Mouse (Mus musculus) cortical plate, adult 2 months (tissue): ENCODE data around the gene Fam3a. TPM values are rescaled to one million over a fixed set of nuclear protein-coding genes. Genes with fewer than 3 reads are reported as not detected.
A peak's percentile ranks its signal among the peaks of the same experiment; 100 is the strongest.
"Not testable (repeated sequence)": the region's sequence is repeated elsewhere in the genome, so short reads cannot be mapped to it uniquely, and the experiment has no call there.

ENCODE experiments used
- H3K27ac ChIP-seq: fragments of 200-500 bp; 2 replicates; pipeline ENCODE4 v1.5.1; 2012; ENCODE audit warnings: low read length, control low read depth, inconsistent platforms; ENCODE audit not compliant: insufficient read depth
- H3K4me1 ChIP-seq: fragments of 200-500 bp; 2 replicates; pipeline ENCODE4 v1.6.1; 2011; ENCODE audit warnings: low read length; ENCODE audit not compliant: control insufficient read depth, insufficient read depth
- H3K4me3 ChIP-seq: fragments of 200-500 bp; 2 replicates; pipeline ENCODE4 v1.5.1; 2011; ENCODE audit warnings: mild to moderate bottlenecking, low read length, control low read depth; ENCODE audit not compliant: insufficient read depth
- CTCF ChIP-seq: fragments of 200-500 bp; IDR thresholded peaks from 2 replicates; pipeline ENCODE4 v1.5.1; 2011; ENCODE audit warnings: mild to moderate bottlenecking, control low read depth, low read length; ENCODE audit not compliant: insufficient read depth; ENCODE audit errors: extremely low read depth
- POLR2A ChIP-seq: fragments of 200-500 bp; IDR thresholded peaks from 2 replicates; pipeline ENCODE4 v1.6.1; 2011; ENCODE audit warnings: mild to moderate bottlenecking, low read length, control low read depth; ENCODE audit not compliant: insufficient read depth; ENCODE audit errors: extremely low read depth
- polyA plus RNA-seq: library from polyadenylated mRNA; depleted of rRNA; stranded (reverse); fragments of >200 nt; gene quantifications from 2 replicates; pipeline ENCODE4 v1.2.3, GENCODE M21; 2012

Fam3a gene
- polyA plus RNA-seq, 1 experiment: 31.6 TPM

DNA sequence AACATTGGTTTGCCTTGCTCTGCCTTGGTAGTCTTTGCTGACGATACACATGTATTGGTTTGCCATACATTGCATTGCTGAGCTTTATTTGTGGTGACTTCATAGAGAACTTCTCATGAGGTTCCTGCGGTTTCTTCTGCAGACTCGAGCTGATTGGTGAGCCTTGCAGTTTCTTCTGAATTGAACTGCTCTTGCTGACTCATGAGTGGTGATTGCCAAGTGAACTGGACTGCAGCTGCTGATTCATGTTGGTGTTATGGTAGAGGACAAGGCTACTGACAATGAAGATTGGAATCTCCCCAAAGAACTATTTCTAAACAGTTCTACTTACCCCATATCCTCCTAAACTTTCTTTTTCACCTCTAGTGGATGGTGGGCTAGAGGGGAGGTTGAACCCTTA is 7.1 kb upstream of the Fam3a start:
- Histone ChIP-seq H3K4me3 (no peak overlapping the region), H3K27ac (no peak overlapping the region), H3K4me1 (no peaks in the 10 kb centered on the region)
- TF ChIP-seq CTCF (no peak), POLR2A (no peak)

DNA sequence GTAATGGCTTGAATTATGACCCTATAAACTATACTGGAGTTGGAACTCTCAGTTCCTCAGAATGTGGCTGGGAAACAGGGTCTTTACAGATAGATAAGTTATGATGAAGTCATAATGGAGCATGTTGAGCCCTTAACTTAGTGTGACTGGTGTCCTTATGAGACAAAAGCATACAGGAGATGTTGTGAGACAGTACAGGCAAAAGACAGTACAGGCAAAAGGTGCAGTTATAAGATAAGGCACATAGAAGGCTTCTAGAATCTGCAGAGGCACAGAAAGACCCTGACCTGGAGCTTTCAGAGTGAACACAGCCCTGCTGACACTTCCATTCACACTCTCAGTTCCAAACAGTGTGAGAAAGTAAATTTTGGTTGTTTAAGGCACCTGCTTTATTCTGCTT is 4.9 kb downstream of the Fam3a start:
- no peak overlapping the region for H3K27ac ChIP-seq
- no peak overlapping the region for H3K4me3 ChIP-seq
- H3K4me1 ChIP-seq: no peaks in the 10 kb centered on the region; the same call in 1 of the 2 replicates
- TF ChIP-seq CTCF (no peak), POLR2A (no peak)

DNA sequence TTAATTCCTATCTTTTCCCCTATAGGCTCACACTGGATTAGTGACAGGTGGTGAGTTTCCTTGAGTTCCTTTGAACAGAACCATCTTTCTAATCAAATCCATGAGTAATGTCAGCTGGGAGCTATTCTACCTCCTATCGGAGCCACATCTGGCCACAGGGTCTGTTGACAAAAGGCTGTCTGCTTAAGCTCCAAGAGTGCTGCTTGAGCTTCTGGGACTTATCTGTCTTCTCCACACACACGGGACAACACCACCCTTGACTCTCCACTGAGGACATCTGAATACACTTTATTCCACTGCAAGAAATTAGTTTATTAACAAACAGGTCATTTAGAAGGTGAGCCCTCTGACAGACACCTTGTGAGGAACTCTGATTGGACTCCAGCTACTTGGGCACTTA is 8.6 kb downstream of the Fam3a start:
- TF ChIP-seq CTCF (no peak), POLR2A (no peak)
- H3K27ac ChIP-seq: no peak overlapping the region
- H3K4me1 ChIP-seq: no peaks in the 10 kb centered on the region
- no peak overlapping the region for H3K4me3 ChIP-seq

DNA sequence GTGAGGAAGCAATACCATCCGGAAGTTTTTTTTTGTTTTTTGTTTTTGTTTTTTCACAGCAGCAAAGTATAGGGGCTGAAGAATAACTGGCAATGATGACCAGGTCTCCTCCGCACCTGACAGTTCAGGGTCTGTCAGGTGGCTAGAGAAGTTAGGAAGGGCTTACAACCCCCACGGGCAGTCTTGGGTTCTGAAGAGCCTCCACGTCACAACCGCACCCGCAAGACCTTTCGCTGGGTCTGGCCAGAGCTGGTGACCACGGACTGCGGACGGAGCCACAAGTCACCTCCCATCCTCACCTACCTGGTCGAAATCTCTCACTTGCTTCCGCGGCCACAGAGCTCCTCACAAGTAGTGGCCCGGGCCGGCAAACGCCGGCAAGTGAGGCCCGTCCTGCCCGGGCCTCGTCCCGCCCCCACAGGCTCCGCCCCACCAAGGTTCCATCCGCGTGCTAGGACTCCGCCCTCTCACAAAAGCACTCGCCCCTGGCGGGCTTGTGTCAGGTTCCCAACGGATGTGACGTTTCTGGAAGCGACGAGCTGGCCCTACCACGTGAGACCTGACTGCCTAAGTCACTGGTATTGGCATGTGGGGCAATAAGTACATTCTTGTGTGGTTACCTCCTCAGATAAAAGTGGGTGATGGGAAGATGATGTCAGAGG is 20.1 kb downstream of the Fam3a start, which contains the start of the genes Ubl4a and Slc10a3:
Ubl4a (minus strand) TSS at position 331 of the 662 bp plus-strand sequence.
Slc10a3 (minus strand) TSS at position 462 of the 662 bp plus-strand sequence.
- Histone ChIP-seq H3K4me3 (peak within 1 kb of the TSS; percentile 68), H3K4me1 (no peaks in the 10 kb centered on the region; the same call in 1 of the 2 replicates), H3K27ac (no peak within 1 kb of the TSS)
- TF ChIP-seq CTCF (no peak), POLR2A (peak; percentile 29; the same call in 1 of the 2 replicates)

DNA sequence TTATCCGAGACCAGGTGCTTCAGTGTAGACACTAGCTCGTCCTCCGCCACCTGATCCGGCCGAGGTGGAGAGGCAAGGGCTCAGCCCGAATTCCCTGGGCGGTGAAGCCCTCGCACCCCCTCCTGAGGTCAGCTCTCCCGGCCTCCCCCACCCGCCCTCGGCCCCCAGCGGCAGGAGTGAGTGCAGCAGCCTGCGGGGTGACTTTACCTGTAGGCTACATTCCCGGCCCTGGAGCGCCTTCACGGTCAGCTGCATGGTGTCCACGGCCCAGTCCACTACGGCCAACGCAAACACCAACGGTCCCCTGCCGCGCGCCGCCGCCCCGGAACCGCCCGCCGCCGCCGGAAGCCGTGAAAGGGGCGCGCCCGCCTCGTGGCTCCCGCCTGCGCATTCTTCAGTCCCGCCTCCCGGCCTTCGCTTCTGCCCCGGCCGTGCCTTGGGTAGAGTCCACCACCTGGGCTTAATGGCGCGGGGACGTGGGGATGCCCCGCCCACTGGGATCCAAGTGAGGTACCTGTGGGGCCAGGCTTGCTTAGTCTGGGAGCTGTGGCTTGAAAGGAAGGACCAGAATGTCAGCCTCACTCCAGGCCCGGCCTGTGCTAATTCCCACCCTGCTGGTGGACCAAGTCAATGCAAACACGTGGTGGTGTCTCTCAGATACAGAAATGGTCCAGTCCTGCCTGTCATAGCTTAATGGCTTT is 24.7 kb downstream of the Fam3a start:
- Histone ChIP-seq H3K27ac (peak overlapping the region; percentile 38; the same call in 1 of the 2 replicates), H3K4me1 (no peaks in the 10 kb centered on the region; the same call in 1 of the 2 replicates), H3K4me3 (peak overlapping the region; percentile 91)
- TF ChIP-seq CTCF: no peak
- no peak for TF ChIP-seq POLR2A

DNA sequence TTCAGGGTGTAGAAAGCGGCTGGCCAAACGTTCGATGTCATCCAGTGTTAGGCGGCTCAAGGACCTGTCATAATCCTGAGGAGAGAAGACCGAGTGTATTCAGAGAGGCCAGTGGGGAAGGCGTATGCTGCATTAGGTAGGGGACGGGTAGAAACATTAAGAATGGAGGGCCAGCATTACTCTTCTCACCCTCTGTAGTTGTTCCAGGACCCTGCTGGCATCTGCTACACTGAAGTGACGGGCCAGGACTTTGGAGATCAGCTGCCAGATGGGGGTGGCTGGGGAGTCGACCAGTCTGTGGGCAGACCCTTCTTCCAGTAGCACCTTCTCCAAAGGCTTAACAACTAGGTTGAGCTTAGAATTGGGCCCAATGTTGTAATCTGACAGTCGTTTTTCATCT is 25.6 kb downstream of the Fam3a start:
- TF ChIP-seq POLR2A (no peak), CTCF (no peak)
- 0 out of 2 replicates have a peak overlapping the region, but pooled peaks have one; percentile 38 for H3K27ac ChIP-seq

DNA sequence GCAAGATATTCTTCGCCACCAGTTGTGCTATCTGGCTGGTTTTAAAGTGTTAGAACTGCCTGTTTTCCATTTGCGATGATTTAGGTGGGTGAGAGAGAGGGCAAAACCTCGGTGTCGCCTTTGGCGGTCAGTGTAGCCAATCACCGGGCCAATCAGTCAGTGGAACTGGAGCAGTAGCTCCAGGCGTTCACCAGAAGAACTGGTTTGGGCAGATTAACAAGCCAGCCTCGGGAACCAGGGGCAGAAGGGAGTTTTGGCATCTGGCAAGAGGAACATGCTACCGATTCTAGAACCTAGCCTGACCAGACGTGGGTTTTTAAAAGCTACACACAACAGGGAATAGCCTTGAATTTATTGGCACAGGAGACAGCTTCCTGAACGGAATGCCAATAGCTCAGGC is 33.9 kb downstream of the Fam3a start:
- no peak for TF ChIP-seq CTCF
- no peak for TF ChIP-seq POLR2A
- no peak overlapping the region for H3K27ac ChIP-seq
- no peak overlapping the region for H3K4me3 ChIP-seq
- no peaks in the 10 kb centered on the region for H3K4me1 ChIP-seq

More for the DNA sequence above, 25.6 kb downstream of the Fam3a start:
- peak overlapping the region; percentile 91 for H3K4me3 ChIP-seq
- H3K4me1 ChIP-seq: no peaks in the 10 kb centered on the region; the same call in 1 of the 2 replicates

DNA sequence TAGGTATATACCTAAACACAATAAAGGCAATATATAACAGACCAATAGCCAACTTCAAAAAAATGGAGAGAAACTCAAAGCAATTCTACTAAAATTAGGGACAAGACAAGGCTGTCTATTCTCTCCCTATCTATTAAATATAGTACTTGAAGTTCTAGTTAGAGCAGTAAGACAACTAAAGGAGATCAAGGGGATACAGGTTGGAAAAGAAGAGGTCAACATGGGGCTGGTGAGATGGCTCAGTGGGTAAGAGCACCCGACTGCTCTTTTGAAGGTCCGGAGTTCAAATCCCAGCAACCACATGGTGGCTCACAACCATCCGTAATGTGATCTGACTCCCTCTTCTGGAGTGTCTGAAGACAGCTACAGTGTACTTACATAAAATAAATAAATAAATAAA is 36.0 kb downstream of the Fam3a start:
- H3K4me3 ChIP-seq, H3K4me1 ChIP-seq: not testable (repeated sequence)

DNA sequence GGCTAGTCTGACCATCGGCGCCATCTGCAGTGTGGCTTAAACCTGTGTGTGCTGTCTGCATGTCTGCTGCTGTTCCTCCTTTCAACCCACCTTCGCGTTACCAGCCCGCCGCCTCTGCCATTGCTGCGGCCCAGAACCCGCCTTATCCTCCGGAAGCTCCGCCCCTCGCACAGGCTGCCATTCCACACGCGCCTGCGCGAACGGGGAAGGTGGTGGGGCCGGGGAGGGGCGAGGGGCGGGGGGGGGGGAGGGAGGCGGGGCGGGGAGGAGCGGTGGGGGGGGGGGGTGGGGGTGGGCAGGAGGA is 39.7 kb downstream of the Fam3a start, which contains the start of gene Lage3:
Lage3 (minus strand) TSS at position 152 of the 304 bp plus-strand sequence.
- TF ChIP-seq CTCF (no peak), POLR2A (peak; percentile 84)
- H3K27ac ChIP-seq: no peak within 1 kb of the TSS
- H3K4me1 ChIP-seq: no peaks in the 10 kb centered on the region; the same call in 1 of the 2 replicates
- H3K4me3 ChIP-seq: peak within 1 kb of the TSS; percentile 45

More for the DNA sequence above, 36.0 kb downstream of the Fam3a start:
- H3K27ac ChIP-seq: not testable (repeated sequence)
